In genomic region chr11:87754603-87755002, GRCm38 (mm10) we compare ENCODE assay signal across 11 mouse cellular contexts. TPM values are rescaled to one million over a fixed set of nuclear protein-coding genes. Genes with fewer than 3 reads are reported as not detected.
DNase-seq lines count a peak whose midpoint lies in the region; ATAC-seq and TF ChIP-seq lines count a peak whose summit lies in the region.
"Had no signal": no experiment of that assay in that cellular context is flagged by ENCODE, and none has a peak within 500 bp of the region (broad histone marks: within the 10 kb centered on the region; RNA-seq: fewer than 3 reads in every experiment).

No protein-coding gene starts in this region.

- peak overlapping the region; percentile 38; the same call in 1 of the 2 replicates for H3K27ac ChIP-seq in heart, postnatal 0 days (ENCODE audit: low read depth)
- H3K27ac ChIP-seq in embryonic facial prominence, embryonic 10.5 days (replicated peaks): peak overlapping the region; percentile 48; the same call in 1 of the 2 replicates
- H3K27ac ChIP-seq: kidney, postnatal 0 days; lung, embryonic 15.5 days had no signal

- no peak overlapping the region for H3K9ac ChIP-seq in heart, postnatal 0 days (replicated peaks; ENCODE audit: low read depth, low read length)
- H3K9ac ChIP-seq: lung, embryonic 15.5 days had no signal

- WGBS in heart, postnatal 0 days: 51% methylated on average over 5 of the region's 5 CpGs
- WGBS in embryonic facial prominence, embryonic 10.5 days: 66% methylated on average over 5 of the region's 5 CpGs

- H3K27me3 ChIP-seq in heart, postnatal 0 days (ENCODE audit: control insufficient read depth, insufficient read depth, low read length): peaks cover 2% of the 10 kb centered on the region; the same call in 1 of the 2 replicates
- peaks cover 11% of the 10 kb centered on the region for H3K27me3 ChIP-seq in embryonic facial prominence, embryonic 10.5 days (replicated peaks; ENCODE audit: low read depth, poor library complexity, severe bottlenecking)

- TF ChIP-seq EP300 in heart, postnatal 0 days (IDR thresholded peaks at IDR 0.05; ENCODE audit: low read depth): no peak

- no peak for ATAC-seq in heart, postnatal 0 days (ENCODE audit: insufficient read depth, low read depth)
- peak; percentile 16 for ATAC-seq in megakaryocyte, adult 5-6 weeks (ENCODE audit: poor library complexity, severe bottlenecking)
- ATAC-seq in granulocyte monocyte progenitor cell, adult 5-6 weeks (replicated peaks; ENCODE audit: poor library complexity, severe bottlenecking): no peak

- DNase-seq in heart, postnatal 0 days (ENCODE audit: low spot score): no peak
- DNase-seq in heart, adult 9 months (ENCODE audit: low spot score in 2 of 2): no peak
- DNase-seq in embryonic facial prominence, embryonic 10.5 days (ENCODE audit: low spot score): no peak
- peak; percentile 96 for DNase-seq in thymus, postnatal 0 days (ENCODE audit: low spot score)
- no peak for DNase-seq in right cerebral cortex, postnatal 36 days (ENCODE audit: low spot score in 2 of 2)
- DNase-seq in urinary bladder, postnatal 4 days (ENCODE audit: low spot score in 2 of 2): no peak
- DNase-seq: cerebellum, postnatal 25 days had no signal

- peak overlapping the region; percentile 38; the same call in 1 of the 2 replicates for H3K4me2 ChIP-seq in heart, postnatal 0 days (ENCODE audit: low read depth, low read length)
- H3K4me2 ChIP-seq: lung, embryonic 15.5 days had no signal

- TF ChIP-seq CTCF in heart, postnatal 0 days (IDR thresholded peaks at IDR 0.05; ENCODE audit: low read depth): no peak

- no peaks in the 10 kb centered on the region for H3K4me1 ChIP-seq in heart, postnatal 0 days (ENCODE audit: control insufficient read depth, insufficient read depth)
- H3K4me1 ChIP-seq in embryonic facial prominence, embryonic 10.5 days: peaks cover 19% of the 10 kb centered on the region
- H3K4me1 ChIP-seq: lung, embryonic 15.5 days had no signal

- peak overlapping the region; percentile 9; the same call in 1 of the 2 replicates for H3K4me3 ChIP-seq in heart, postnatal 0 days (ENCODE audit: low read depth, low read length)
- no peak overlapping the region for H3K4me3 ChIP-seq in embryonic facial prominence, embryonic 10.5 days
- H3K4me3 ChIP-seq: lung, embryonic 15.5 days had no signal

- H3K9me3 ChIP-seq in heart, postnatal 0 days (replicated peaks; ENCODE audit: control insufficient read depth, low read length): no peaks in the 10 kb centered on the region
- no peaks in the 10 kb centered on the region for H3K9me3 ChIP-seq in embryonic facial prominence, embryonic 10.5 days
- H3K9me3 ChIP-seq: lung, embryonic 15.5 days had no signal

- no peaks in the 10 kb centered on the region for H3K36me3 ChIP-seq in heart, postnatal 0 days (replicated peaks; ENCODE audit: control insufficient read depth, insufficient read depth, low read length)
- H3K36me3 ChIP-seq in embryonic facial prominence, embryonic 10.5 days (replicated peaks): no peaks in the 10 kb centered on the region
- H3K36me3 ChIP-seq: lung, embryonic 15.5 days had no signal

RNA-seq across cellular contexts. Expression of gene Tspoap1, which starts 5.7 kb away (rescaled TPM):
- total RNA-seq in heart, postnatal 0 days (2014; rRNA removed; ENCODE audit: low replicate concordance): 1.6 TPM in 1 of 2 replicates, not detected in the other
- 0.12 TPM in 1 of 2 replicates, not detected in the other for polyA plus RNA-seq in heart, postnatal 0 days (2015; fragmentation: Nextera tagmentation; extraction: Ambion mirVana)
- polyA plus RNA-seq in embryonic facial prominence, embryonic 10.5 days (2016; fragmentation: Nextera tagmentation; extraction: Ambion mirVana): 4.0 and 7.0 TPM in 2 replicates
- total RNA-seq in megakaryocyte, adult 5-6 weeks (2015): 5.4 and 8.0 TPM in 2 replicates
- total RNA-seq in megakaryocyte, adult 5-6 weeks (2017): 6.1 and 8.6 TPM in 2 replicates
- 2.6 and 4.0 TPM in 2 replicates for polyA plus RNA-seq in thymus, postnatal 0 days (2015; fragmentation: Nextera tagmentation; extraction: Ambion mirVana)
- 100 and 132 TPM in 2 replicates for total RNA-seq in granulocyte monocyte progenitor cell, adult 5-6 weeks (2014; fragmentation: Nextera tagmentation)
- total RNA-seq in granulocyte monocyte progenitor cell, adult 5-6 weeks (2017): 51.8 and 56.2 TPM in 2 replicates

RNA-seq across cellular contexts. Expression of gene Supt4a, which starts 17.3 kb away (rescaled TPM):
- 50.3 and 73.7 TPM in 2 replicates for total RNA-seq in heart, postnatal 0 days (2014; rRNA removed; ENCODE audit: low replicate concordance)
- polyA plus RNA-seq in heart, postnatal 0 days (2015; fragmentation: Nextera tagmentation; extraction: Ambion mirVana): 101 and 104 TPM in 2 replicates
- 184 and 185 TPM in 2 replicates for polyA plus RNA-seq in embryonic facial prominence, embryonic 10.5 days (2016; fragmentation: Nextera tagmentation; extraction: Ambion mirVana)
- total RNA-seq in megakaryocyte, adult 5-6 weeks (2015): 200 and 205 TPM in 2 replicates
- 58.9 and 59.0 TPM in 2 replicates for total RNA-seq in megakaryocyte, adult 5-6 weeks (2017)
- polyA plus RNA-seq in thymus, postnatal 0 days (2015; fragmentation: Nextera tagmentation; extraction: Ambion mirVana): 425 and 454 TPM in 2 replicates
- total RNA-seq in granulocyte monocyte progenitor cell, adult 5-6 weeks (2014; fragmentation: Nextera tagmentation): 130 and 136 TPM in 2 replicates
- total RNA-seq in granulocyte monocyte progenitor cell, adult 5-6 weeks (2017): 58.6 and 81.1 TPM in 2 replicates

RNA-seq across cellular contexts. Expression of gene Mpo, which starts 38.8 kb away (rescaled TPM):
- total RNA-seq in heart, postnatal 0 days (2014; rRNA removed; ENCODE audit: low replicate concordance): 0.46 and 2.6 TPM in 2 replicates
- 0.26 and 0.36 TPM in 2 replicates for polyA plus RNA-seq in heart, postnatal 0 days (2015; fragmentation: Nextera tagmentation; extraction: Ambion mirVana)
- polyA plus RNA-seq in embryonic facial prominence, embryonic 10.5 days (2016; fragmentation: Nextera tagmentation; extraction: Ambion mirVana): 5.2 and 6.3 TPM in 2 replicates
- 284 and 331 TPM in 2 replicates for total RNA-seq in megakaryocyte, adult 5-6 weeks (2015)
- total RNA-seq in megakaryocyte, adult 5-6 weeks (2017): 235 and 273 TPM in 2 replicates
- 5.0 and 6.2 TPM in 2 replicates for polyA plus RNA-seq in thymus, postnatal 0 days (2015; fragmentation: Nextera tagmentation; extraction: Ambion mirVana)
- 13,307 and 13,753 TPM in 2 replicates for total RNA-seq in granulocyte monocyte progenitor cell, adult 5-6 weeks (2014; fragmentation: Nextera tagmentation)
- 9,750 and 13,011 TPM in 2 replicates for total RNA-seq in granulocyte monocyte progenitor cell, adult 5-6 weeks (2017)

Comparison
In these comparisons a context has a peak if more than half of its experiments do, and no peak if none do; other contexts are left out.
1. RNA of gene Tspoap1, which starts 5.7 kb away (total RNA-seq): 51.8 to 132 TPM in granulocyte monocyte progenitor cell, adult 5-6 weeks; 5.4 to 8.6 TPM in megakaryocyte, adult 5-6 weeks and 1.6 TPM in heart, postnatal 0 days; every median in the first group is over 4 times any median in the second.
2. RNA of gene Mpo, which starts 38.8 kb away (total RNA-seq): 9,750 to 13,753 TPM in granulocyte monocyte progenitor cell, adult 5-6 weeks and 235 to 331 TPM in megakaryocyte, adult 5-6 weeks; 0.46 to 2.6 TPM in heart, postnatal 0 days; every median in the first group is over 10 times any median in the second.